Mouse (Mus musculus) forebrain, embryonic 10.5 days (tissue): ENCODE measurements around the gene Hagh. TPM values are rescaled to one million over a fixed set of nuclear protein-coding genes. Genes with fewer than 3 reads are reported as not detected.

Experiments
- DNase-seq: peaks from one replicate; pipeline ENCODE4 v3.0.0-alpha.2; 2017; ENCODE audit warnings: low spot score; ENCODE audit errors: extremely low spot score
- H3K27ac ChIP-seq: fragments of 300-500 bp; sonication (generic); 2 replicates; pipeline ENCODE4 v1.5.1; 2016; ENCODE audit warnings: mild to moderate bottlenecking
- H3K27me3 ChIP-seq: fragments of 300-500 bp; sonication (generic); 2 replicates; pipeline ENCODE4 v1.6.1; 2016; ENCODE audit warnings: mild to moderate bottlenecking; ENCODE audit not compliant: poor library complexity, severe bottlenecking
- H3K36me3 ChIP-seq: fragments of 300-500 bp; sonication (generic); replicated peaks from 2 replicates; pipeline ENCODE4 v1.6.1; 2016; ENCODE audit warnings: mild to moderate bottlenecking, moderate library complexity
- H3K4me1 ChIP-seq: fragments of 300-500 bp; sonication (generic); 2 replicates; pipeline ENCODE4 v1.6.1; 2016
- H3K4me3 ChIP-seq: fragments of 300-500 bp; sonication (generic); 2 replicates; pipeline ENCODE4 v1.5.1; 2016; ENCODE audit warnings: mild to moderate bottlenecking, moderate library complexity
- H3K9me3 ChIP-seq: fragments of 300-500 bp; sonication (generic); 2 replicates; pipeline ENCODE4 v1.6.1; 2016; ENCODE audit warnings: mild to moderate bottlenecking, moderate library complexity
- WGBS: fragments of 180-500 bp; shearing (Covaris S2); methylation state at CpG from one replicate; pipeline ENCODE4 v1.1.7; 2016; 5-methylcytosine and 5-hydroxymethylcytosine counted together
- polyA plus RNA-seq: library from polyadenylated mRNA; unstranded; fragments of >200 nt; fragmentation: Nextera tagmentation; extraction: Ambion mirVana; gene quantifications from 2 replicates; pipeline ENCODE4 v1.2.1, GENCODE M21; 2016

Hagh gene
- polyA plus RNA-seq, 1 experiment from 2014 or later: 26.4 TPM

DNA sequence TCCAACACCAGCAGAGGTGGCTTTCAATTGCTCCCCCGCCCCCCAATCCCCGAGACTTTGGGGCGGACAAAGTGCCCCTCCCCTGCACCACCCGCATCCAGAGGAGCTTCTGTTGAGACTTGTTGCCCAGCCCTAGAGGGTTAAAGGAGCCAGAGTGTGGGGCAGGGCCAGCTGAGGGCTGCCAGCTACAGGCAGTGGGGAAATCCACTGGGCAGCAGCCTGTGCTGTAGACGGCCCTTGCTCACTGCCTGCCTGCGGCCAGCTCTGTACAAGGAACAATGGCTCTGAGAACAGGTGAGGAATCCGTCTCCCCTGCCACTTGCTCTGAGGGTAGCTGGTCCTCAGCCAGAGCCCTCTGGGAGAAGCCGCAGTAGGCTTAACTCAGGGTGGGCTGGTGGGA lies 38.6 kb downstream of the Hagh start:
- Histone ChIP-seq H3K27ac (no peak overlapping the region), H3K9me3 (no peaks in the 10 kb centered on the region), H3K4me3 (no peak overlapping the region), H3K4me1 (peaks cover 22% of the 10 kb centered on the region), H3K36me3 (peaks cover 18% of the 10 kb centered on the region), H3K27me3 (no peaks in the 10 kb centered on the region)
- no peak for DNase-seq
- 75% methylated on average over 8 of the region's 8 CpGs for WGBS

- WGBS: 48% methylated on average over 7 of the region's 7 CpGs
Measured at GRCm38 (mm10) chr17:24881738-24882440, 41.9 kb downstream of the Hagh start.

GRCm38 (mm10) chr17:24884391-24884790 lies 44.4 kb downstream of the Hagh start:
- Histone ChIP-seq H3K4me1 (peaks cover 36% of the 10 kb centered on the region), H3K9me3 (no peaks in the 10 kb centered on the region), H3K36me3 (peaks cover 39% of the 10 kb centered on the region), H3K27ac (no peak overlapping the region), H3K27me3 (no peaks in the 10 kb centered on the region), H3K4me3 (peak overlapping the region; percentile 77; the same call in 1 of the 2 replicates)
- no peak for DNase-seq
- WGBS: 87% methylated on average over 6 of the region's 6 CpGs

More at GRCm38 (mm10) chr17:24881738-24882440, 41.9 kb downstream of the Hagh start:
- H3K9me3 ChIP-seq: no peaks in the 10 kb centered on the region
- no peak for DNase-seq
- H3K36me3 ChIP-seq: peaks cover 29% of the 10 kb centered on the region
- H3K4me3 ChIP-seq: no peak overlapping the region
- H3K27ac ChIP-seq: no peak overlapping the region
- H3K4me1 ChIP-seq: peaks cover 37% of the 10 kb centered on the region
- H3K27me3 ChIP-seq: no peaks in the 10 kb centered on the region

DNA sequence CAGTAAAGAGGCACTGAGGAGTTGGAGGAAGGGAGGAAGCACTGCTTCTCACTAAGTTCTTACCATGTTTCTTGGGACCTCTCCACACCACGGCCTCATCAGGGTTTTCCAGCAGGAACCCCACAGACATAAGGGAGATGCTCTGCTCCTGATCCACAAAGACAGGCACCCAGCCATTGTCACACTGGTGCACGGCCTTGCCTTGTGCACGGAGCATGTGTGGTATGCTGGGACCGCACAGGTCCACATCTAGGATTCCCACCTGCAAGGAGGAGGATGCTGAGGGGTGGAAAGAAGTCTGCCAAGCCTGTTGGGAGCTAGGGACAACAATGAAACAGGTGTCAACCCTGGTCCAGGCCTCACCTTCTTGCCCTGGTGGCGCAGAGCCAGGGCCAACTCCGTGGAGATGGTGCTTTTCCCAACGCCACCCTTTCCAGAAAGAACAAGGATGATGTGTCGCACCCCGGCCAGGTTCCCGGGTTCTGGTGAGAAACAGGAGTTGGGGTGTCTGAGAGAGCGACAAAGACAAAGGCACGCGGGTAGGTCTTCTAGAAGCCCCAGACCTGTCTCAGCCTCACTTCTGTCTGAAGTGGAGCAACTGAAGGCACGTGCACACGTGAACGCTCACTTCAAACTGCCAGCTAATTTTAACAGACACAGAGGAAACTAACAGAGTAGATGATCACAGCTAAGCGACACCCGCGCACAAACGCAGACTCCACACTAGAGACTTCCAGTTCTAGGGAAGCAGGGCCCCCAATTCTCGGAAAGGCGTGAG lies 45.6 kb downstream of the Hagh start:
- Histone ChIP-seq H3K27ac (peak overlapping the region; percentile 66), H3K27me3 (no peaks in the 10 kb centered on the region), H3K4me1 (peaks cover 36% of the 10 kb centered on the region), H3K9me3 (no peaks in the 10 kb centered on the region), H3K4me3 (peak overlapping the region; percentile 77), H3K36me3 (peaks cover 51% of the 10 kb centered on the region)
- 26% methylated on average over 22 of the region's 22 CpGs for WGBS
- DNase-seq: no peak

DNA sequence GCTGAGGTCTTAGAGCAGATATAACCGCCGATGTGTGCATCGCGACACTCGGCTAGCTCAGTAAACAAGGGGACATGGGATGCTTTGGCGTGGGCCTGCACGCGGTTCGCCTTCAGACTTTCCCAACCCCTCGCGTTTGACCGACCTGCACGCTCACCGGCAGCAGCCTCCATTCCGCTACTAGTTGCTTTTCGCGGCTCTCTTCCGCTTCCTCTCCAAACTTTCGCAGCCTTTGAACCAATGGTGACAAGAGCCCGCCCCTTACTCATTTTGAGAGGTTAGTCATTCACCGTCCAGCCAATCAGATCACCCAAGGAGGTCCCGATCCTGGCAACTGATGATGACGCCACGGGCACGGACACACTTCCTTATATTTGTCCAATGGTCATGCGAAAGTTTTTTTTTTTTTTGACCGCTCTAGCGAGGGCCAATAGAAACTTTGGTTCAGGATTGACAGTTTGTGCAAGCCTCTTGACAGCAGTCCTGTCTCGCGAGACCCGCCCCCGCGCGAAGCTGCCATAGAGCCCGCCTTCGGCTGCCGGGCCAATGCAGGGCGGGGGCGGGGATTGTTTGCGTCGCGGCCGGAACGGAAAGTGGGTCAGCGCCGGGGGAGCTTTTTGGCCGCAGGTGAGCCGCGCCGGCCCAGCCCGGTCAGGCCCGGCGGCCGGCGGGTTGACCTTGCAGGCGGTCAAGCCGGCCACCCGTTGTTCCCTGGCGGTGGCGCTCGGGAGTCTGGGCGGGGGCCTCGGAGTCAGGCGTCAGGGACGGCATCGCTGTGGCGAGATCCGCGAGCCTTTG lies 46.4 kb downstream of the Hagh start, which contains the start of the genes Nubp2 and Spsb3:
Gene Nubp2, minus strand, starts transcription at position 216 of the 798 bp plus-strand sequence.
Gene Spsb3, plus strand, starts transcription at position 510 of the 798 bp plus-strand sequence.
- Histone ChIP-seq H3K9me3 (no peaks in the 10 kb centered on the region), H3K36me3 (peaks cover 59% of the 10 kb centered on the region), H3K27ac (peak within 1 kb of the TSS; percentile 87)

GRCm38 (mm10) chr17:24886932-24887271 lies 47.0 kb downstream of the Hagh start:
- H3K9me3 ChIP-seq: no peaks in the 10 kb centered on the region
- H3K4me3 ChIP-seq: peak overlapping the region; percentile 77
- H3K4me1 ChIP-seq: peaks cover 30% of the 10 kb centered on the region
- peaks cover 63% of the 10 kb centered on the region for H3K36me3 ChIP-seq
- peak overlapping the region; percentile 87 for H3K27ac ChIP-seq
- DNase-seq: no peak
- no peaks in the 10 kb centered on the region for H3K27me3 ChIP-seq
- WGBS: 1% methylated on average over 18 of the region's 18 CpGs

More for the DNA sequence above, 46.4 kb downstream of the Hagh start, which contains the start of the genes Nubp2 and Spsb3:
- peak within 1 kb of the TSS; percentile 77 for H3K4me3 ChIP-seq
- H3K27me3 ChIP-seq: no peaks in the 10 kb centered on the region
- peaks cover 36% of the 10 kb centered on the region for H3K4me1 ChIP-seq
- peak; percentile 98 for DNase-seq
- WGBS: under 1% methylated on average over 69 of the region's 69 CpGs

DNA sequence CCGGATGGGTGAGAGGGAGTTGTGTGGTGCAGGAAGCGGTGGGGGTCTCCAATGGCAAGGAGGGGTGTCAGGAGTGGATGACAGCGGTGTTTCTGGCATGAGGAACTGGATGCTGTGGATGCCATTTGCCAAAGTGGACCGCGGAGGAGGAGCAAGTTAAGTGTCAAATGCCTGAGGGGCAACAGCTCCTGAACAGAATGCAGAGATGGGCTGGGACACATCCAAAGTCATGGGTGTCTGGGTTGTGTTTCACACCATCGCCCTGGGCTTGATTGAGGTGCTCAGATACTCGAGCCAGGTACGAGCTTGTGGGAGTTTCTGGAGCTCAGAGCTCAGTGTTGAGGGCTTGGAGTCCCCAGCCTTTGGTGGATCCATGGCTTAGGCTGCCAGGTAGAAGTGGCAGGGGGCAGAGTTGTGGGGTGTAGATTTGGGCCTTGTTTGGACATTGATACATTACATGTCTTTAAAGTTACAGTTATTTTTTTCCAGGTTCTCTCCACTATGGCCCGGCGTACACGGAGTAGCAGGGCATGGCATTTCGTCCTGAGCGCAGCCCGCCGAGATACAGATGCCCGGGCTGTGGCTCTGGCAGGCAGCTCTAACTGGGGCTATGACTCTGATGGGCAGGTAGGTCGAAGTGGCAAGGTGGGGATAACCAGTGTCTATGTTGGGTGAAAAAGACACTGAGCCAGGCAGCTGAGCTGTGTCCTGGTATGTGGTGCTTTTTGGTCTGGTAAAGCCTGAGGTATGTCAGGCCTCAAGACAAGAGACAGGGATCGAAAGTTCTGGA lies 47.5 kb downstream of the Hagh start:
- Histone ChIP-seq H3K27ac (peak overlapping the region; percentile 87), H3K27me3 (no peaks in the 10 kb centered on the region), H3K36me3 (peaks cover 63% of the 10 kb centered on the region), H3K4me1 (peaks cover 28% of the 10 kb centered on the region), H3K4me3 (peak overlapping the region; percentile 77), H3K9me3 (no peaks in the 10 kb centered on the region)
- WGBS: 70% methylated on average over 18 of the region's 18 CpGs
- no peak for DNase-seq

DNA sequence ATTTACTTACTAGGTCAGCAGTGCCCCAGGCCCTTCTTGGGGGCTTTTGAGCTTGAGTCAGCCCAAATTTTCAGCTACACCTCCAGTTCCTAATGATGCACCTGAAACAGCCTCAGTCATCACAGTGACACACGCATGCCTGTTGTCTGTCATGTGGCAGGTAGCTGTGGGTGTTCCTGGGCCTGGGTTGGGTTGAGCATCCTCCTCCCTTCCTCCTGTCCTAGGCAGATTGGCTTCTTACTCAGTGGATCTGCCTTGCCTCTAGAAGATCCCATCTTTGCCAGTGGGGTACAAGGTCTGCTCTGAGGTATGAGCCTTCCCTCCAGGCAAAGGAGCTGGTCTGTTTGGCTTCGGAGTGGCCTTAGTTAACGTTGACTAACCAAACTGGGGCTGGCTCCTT lies 48.9 kb downstream of the Hagh start:
- Histone ChIP-seq H3K27ac (no peak overlapping the region), H3K9me3 (no peaks in the 10 kb centered on the region), H3K4me3 (no peak overlapping the region), H3K36me3 (peaks cover 63% of the 10 kb centered on the region), H3K4me1 (peaks cover 38% of the 10 kb centered on the region), H3K27me3 (no peaks in the 10 kb centered on the region)
- 91% methylated on average over 3 of the region's 3 CpGs for WGBS
- DNase-seq: no peak

DNA sequence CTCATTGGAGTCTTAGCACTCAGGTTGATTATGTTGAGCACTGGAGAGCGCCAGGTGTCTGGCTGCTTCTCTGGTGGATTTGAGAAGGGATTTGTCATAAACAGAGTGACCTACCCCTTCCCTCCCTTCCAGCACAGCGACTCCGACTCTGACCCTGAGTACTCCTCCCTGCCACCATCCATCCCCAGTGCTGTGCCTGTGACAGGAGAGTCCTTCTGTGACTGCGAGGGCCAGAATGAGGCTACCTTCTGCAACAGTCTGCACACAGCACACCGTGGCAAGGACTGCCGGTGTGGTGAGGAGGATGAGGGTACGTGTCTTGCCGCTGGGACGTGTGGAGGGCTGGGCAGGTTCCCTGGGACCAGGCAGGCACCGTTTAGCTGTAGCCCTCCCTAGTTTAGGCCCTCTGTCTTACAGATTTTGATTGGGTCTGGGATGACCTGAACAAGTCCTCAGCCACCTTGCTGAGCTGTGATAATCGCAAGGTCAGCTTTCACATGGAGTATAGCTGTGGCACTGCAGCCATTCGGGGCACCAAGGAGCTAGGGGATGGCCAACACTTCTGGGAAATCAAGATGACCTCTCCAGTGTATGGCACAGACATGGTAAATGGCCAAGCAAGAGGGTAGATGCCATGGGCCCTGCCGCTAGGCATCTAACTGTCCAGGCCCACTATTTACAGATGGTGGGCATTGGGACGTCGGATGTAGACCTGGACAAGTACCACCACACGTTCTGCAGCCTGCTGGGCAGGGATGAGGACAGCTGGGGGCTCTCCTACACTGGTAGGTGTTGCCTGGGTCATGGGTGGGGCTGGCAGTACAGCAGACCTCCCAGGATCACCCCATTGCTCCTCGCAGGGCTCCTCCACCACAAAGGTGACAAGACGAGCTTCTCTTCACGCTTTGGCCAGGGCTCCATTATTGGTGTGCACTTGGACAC lies 50.5 kb downstream of the Hagh start:
- Histone ChIP-seq H3K36me3 (peaks cover 55% of the 10 kb centered on the region), H3K4me3 (peak overlapping the region; percentile 1; the same call in 1 of the 2 replicates), H3K9me3 (no peaks in the 10 kb centered on the region), H3K27ac (no peak overlapping the region), H3K27me3 (no peaks in the 10 kb centered on the region), H3K4me1 (peaks cover 38% of the 10 kb centered on the region)
- 89% methylated on average over 19 of the region's 19 CpGs for WGBS
- DNase-seq: no peak

GRCm38 (mm10) chr17:24891321-24891720 lies 51.4 kb downstream of the Hagh start:
- 94% methylated on average over 13 of the region's 13 CpGs for WGBS
- peaks cover 43% of the 10 kb centered on the region for H3K4me1 ChIP-seq
- peaks cover 55% of the 10 kb centered on the region for H3K36me3 ChIP-seq
- H3K9me3 ChIP-seq: no peaks in the 10 kb centered on the region
- H3K27ac ChIP-seq: no peak overlapping the region
- no peaks in the 10 kb centered on the region for H3K27me3 ChIP-seq
- DNase-seq: no peak
- H3K4me3 ChIP-seq: no peak overlapping the region

- Histone ChIP-seq H3K4me3 (peak overlapping the region; percentile 9; the same call in 1 of the 2 replicates), H3K27ac (no peak overlapping the region), H3K36me3 (peaks cover 69% of the 10 kb centered on the region), H3K9me3 (no peaks in the 10 kb centered on the region), H3K27me3 (no peaks in the 10 kb centered on the region), H3K4me1 (peaks cover 48% of the 10 kb centered on the region)
- 94% methylated on average over 12 of the region's 12 CpGs for WGBS
- no peak for DNase-seq
Measured at GRCm38 (mm10) chr17:24892785-24893184, 52.8 kb downstream of the Hagh start.
